Mouse (Mus musculus): ENCODE data around the gene Cdk6. TPM values are rescaled to one million over a fixed set of nuclear protein-coding genes. Genes with fewer than 3 reads are reported as not detected.

Gene Cdk6
- polyA plus RNA-seq, 1 experiment from 2014 or later, result 59.1 TPM

DNA sequence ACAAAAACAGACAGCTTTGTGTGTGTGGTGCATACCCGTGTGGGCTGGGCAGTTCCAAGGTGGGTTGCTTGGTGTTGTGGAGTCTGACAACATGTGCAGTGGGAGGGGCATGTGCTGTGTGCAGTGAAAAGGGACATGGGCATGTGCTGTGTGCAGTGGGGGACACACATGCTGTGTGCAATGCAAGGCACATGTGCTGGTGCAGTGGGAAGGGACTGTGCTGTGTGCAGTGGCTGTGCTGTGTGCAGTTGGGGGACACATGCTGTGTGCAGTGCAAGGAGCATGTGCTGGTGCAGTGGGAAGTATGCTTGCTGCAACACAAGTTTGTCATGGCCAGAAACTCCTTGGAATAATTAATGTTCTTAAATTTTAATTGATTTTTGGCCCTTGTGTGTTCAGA lies 43.8 kb downstream of the Cdk6 start:
- H3K4me2 ChIP-seq, result no peak overlapping the region
- no peak for ATAC-seq (ENCODE audit: borderline replicate concordance, extremely low read depth, low FRiP score, low TSS enrichment)
- no peaks in the 10 kb centered on the region for H3K36me3 ChIP-seq
- no peak overlapping the region for H3K9ac ChIP-seq
- H3K4me1 ChIP-seq, result peaks cover 30% of the 10 kb centered on the region
- H3K27ac ChIP-seq, result no peak overlapping the region
- H3K4me3 ChIP-seq, result no peak overlapping the region
- 55% methylated on average over 1 of the region's 1 CpGs for WGBS
- no peaks in the 10 kb centered on the region for H3K27me3 ChIP-seq
- H3K9me3 ChIP-seq, result no peaks in the 10 kb centered on the region

DNA sequence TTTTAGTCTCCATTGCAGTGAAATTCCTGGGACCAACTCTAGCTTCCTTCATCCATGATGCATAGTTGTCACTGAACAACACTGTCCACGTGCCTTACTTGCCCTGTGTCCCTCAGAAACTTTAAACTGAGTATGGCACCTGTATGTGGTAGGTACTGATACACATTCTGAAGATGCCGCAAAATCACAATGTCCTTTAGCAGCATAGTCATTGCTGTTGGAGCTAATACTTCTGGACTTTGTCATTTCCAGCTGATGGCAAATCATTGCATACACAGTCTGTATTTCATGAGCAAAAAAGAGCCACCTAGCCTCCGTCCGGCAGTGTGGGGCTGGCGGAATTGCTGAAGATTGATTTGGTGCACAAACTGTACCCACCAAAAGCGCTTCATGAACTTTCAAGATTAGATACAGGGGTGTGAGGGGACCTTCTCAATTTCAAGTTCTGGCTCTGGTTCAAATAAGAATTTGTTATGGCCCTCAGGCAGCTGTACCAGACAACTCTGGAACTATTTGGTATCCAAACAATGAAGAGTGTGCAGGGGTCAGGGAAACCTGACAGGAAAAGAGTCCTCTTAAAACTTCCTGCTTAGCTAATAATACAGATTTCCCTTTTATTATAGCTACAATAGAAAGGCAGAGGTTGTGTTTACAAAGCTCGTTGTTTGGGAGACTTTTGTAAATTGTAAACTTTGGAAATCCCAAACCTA lies 44.9 kb downstream of the Cdk6 start:
- WGBS, result 46% methylated on average over 7 of the region's 7 CpGs
- no peaks in the 10 kb centered on the region for H3K27me3 ChIP-seq
- H3K27ac ChIP-seq, result 0 out of 2 replicates have a peak overlapping the region, but pooled peaks have one; percentile 17
- ATAC-seq (ENCODE audit: borderline replicate concordance, extremely low read depth, low FRiP score, low TSS enrichment), result 0 out of 2 replicates have a peak, but pooled peaks have one; percentile 25
- H3K4me2 ChIP-seq, result no peak overlapping the region
- H3K9me3 ChIP-seq, result no peaks in the 10 kb centered on the region
- peaks cover 20% of the 10 kb centered on the region for H3K4me1 ChIP-seq
- H3K4me3 ChIP-seq, result no peak overlapping the region
- no peaks in the 10 kb centered on the region; the same call in 1 of the 2 replicates for H3K36me3 ChIP-seq
- H3K9ac ChIP-seq, result no peak overlapping the region

DNA sequence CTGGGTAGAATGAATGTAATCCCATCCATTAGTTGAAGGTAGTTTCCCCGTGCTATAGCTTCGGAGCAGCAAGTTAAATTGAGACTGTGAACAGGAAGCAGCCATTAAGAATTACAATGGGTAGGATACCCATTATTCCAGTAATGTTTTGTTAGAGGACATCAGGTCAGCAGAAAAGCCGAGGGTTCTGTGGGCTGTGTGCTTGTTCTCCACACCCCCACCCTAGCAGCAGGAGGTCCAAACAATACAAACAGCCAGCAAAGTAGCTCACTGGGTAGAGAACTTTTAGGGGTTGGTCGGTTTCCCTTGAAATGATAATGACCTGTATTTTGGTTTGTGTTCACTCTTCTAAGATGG lies 45.4 kb downstream of the Cdk6 start:
- H3K9ac ChIP-seq, result no peak overlapping the region
- peak overlapping the region; percentile 13; the same call in 1 of the 2 replicates for H3K4me2 ChIP-seq
- no peak overlapping the region for H3K4me3 ChIP-seq
- no peaks in the 10 kb centered on the region for H3K27me3 ChIP-seq
- ATAC-seq (ENCODE audit: borderline replicate concordance, extremely low read depth, low FRiP score, low TSS enrichment), result 0 out of 2 replicates have a peak, but pooled peaks have one; percentile 35
- no peak overlapping the region for H3K27ac ChIP-seq
- WGBS, result 36% methylated on average over 4 of the region's 4 CpGs
- H3K36me3 ChIP-seq, result no peaks in the 10 kb centered on the region; the same call in 1 of the 2 replicates
- no peaks in the 10 kb centered on the region for H3K9me3 ChIP-seq
- peaks cover 19% of the 10 kb centered on the region for H3K4me1 ChIP-seq

DNA sequence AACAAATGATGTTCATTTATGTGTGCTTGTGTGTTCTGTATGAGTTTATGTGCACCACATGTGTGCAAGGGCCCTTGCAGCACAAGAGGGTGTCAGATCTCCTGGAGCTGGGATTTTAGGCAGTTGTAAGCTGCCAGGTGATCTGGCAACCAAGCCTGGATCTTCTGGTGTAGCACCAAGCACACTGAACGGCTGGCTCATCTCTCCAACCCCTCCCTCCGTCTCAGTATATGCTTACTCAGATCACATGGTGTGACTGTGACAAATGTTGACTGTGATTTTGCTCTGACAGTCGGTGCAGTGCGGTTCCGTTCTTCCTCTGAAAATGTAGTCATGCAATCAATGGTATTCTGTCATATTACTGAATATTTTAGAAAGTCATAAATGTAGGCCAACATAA lies 45.9 kb downstream of the Cdk6 start:
- no peaks in the 10 kb centered on the region for H3K27me3 ChIP-seq
- no peaks in the 10 kb centered on the region; the same call in 1 of the 2 replicates for H3K36me3 ChIP-seq
- H3K27ac ChIP-seq, result 0 out of 2 replicates have a peak overlapping the region, but pooled peaks have one; percentile 10
- H3K4me2 ChIP-seq, result peak overlapping the region; percentile 13; the same call in 1 of the 2 replicates
- 32% methylated on average over 5 of the region's 5 CpGs for WGBS
- peaks cover 19% of the 10 kb centered on the region for H3K4me1 ChIP-seq
- H3K9ac ChIP-seq, result no peak overlapping the region
- no peaks in the 10 kb centered on the region for H3K9me3 ChIP-seq
- no peak for ATAC-seq (ENCODE audit: borderline replicate concordance, extremely low read depth, low FRiP score, low TSS enrichment)
- H3K4me3 ChIP-seq, result no peak overlapping the region

DNA sequence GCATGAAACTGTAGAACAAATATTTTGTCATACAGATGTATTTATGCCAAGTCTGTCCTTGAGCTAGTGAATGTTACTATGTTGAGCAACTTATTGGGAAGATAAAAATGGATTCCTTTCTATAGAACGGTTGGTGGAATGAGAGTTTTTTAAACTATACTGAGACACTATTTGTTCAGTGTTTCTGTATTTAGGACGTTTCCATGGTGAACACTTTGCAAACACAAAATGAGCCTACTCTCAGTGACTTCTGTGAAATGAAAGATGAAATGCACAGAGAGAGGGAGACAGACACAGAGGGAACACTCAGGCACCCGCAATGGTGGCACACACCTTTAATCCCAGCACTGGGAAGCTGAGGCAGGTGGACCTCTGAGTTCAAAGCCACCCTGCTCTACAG lies 51.6 kb downstream of the Cdk6 start:
- H3K36me3 ChIP-seq, result peaks cover 3% of the 10 kb centered on the region; the same call in 1 of the 2 replicates
- no peaks in the 10 kb centered on the region for H3K4me1 ChIP-seq
- no peaks in the 10 kb centered on the region for H3K9me3 ChIP-seq
- H3K4me3 ChIP-seq, result no peak overlapping the region
- H3K27ac ChIP-seq, result no peak overlapping the region
- WGBS, result 51% methylated on average over 3 of the region's 3 CpGs
- ATAC-seq (ENCODE audit: borderline replicate concordance, extremely low read depth, low FRiP score, low TSS enrichment), result no peak
- H3K9ac ChIP-seq, result no peak overlapping the region
- H3K27me3 ChIP-seq, result no peaks in the 10 kb centered on the region
- no peak overlapping the region for H3K4me2 ChIP-seq

DNA sequence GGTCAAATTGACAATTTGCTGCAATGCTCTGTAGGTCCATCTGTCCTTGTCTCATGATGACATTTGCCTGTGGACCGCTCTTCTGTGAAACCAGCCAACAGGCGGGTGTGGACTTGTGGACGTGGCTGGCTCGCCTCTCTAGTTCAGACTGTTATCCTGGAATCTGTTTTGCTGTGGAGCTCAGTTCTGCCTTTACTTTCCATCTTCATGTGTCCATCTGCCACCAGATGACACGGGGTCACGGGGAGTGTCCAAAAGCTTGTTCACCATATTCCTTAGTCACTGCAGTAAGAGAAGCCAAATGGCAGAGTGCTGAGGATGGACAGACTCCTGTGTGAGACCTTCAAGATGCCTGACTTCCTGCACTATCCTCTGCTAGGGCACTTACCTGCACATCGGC lies 52.9 kb downstream of the Cdk6 start:
- Histone ChIP-seq H3K36me3 (peaks cover 3% of the 10 kb centered on the region; the same call in 1 of the 2 replicates), H3K9me3 (no peaks in the 10 kb centered on the region), H3K4me3 (no peak overlapping the region), H3K27me3 (no peaks in the 10 kb centered on the region), H3K27ac (no peak overlapping the region), H3K9ac (no peak overlapping the region), H3K4me2 (no peak overlapping the region), H3K4me1 (no peaks in the 10 kb centered on the region)
- ATAC-seq (ENCODE audit: borderline replicate concordance, extremely low read depth, low FRiP score, low TSS enrichment), result no peak
- 88% methylated on average over 7 of the region's 7 CpGs for WGBS

DNA sequence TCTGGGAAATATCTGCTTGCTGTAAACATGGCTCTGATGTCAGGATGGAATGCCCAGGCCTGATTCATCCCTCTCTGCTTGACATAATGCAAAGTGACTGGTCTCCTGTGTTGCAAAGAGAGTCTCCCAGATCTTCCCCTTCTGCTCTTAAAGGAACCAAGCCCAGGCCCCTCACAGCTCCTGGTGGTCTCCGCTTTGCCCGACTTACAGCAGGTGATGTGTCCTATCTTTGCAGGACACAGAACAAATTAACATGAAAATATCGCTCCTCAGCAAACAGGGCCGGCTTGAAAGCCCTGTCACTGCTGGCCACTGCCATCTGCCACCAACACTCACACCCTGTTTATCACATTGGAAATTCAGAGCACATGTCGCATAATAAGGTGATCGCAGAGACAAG lies 53.7 kb downstream of the Cdk6 start:
- WGBS, result 76% methylated on average over 6 of the region's 6 CpGs
- Histone ChIP-seq H3K4me2 (no peak overlapping the region), H3K4me1 (no peaks in the 10 kb centered on the region), H3K27ac (no peak overlapping the region), H3K9ac (no peak overlapping the region), H3K27me3 (no peaks in the 10 kb centered on the region), H3K36me3 (peaks cover 3% of the 10 kb centered on the region; the same call in 1 of the 2 replicates), H3K4me3 (no peak overlapping the region), H3K9me3 (no peaks in the 10 kb centered on the region)
- no peak for ATAC-seq (ENCODE audit: borderline replicate concordance, extremely low read depth, low FRiP score, low TSS enrichment)

DNA sequence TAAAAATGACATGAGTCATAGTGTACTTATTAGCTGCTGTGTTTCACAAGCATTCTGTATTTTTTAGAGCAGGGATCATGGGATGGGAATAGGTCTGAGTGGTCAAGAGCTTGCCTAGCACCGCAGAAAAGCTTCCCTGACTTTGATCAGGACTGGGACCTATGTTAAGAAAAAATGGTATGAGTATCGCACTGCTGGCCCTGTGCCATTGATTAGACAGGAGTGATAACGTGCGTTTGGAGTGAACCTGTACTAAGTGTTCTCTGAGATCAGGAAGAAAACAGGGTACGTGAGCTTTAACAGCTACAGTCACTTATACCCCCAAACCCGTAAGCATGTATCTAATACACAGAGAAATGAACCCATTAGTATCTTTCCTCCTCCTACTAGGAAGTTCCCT lies 54.9 kb downstream of the Cdk6 start:
- Histone ChIP-seq H3K9me3 (no peaks in the 10 kb centered on the region), H3K4me1 (no peaks in the 10 kb centered on the region), H3K4me3 (no peak overlapping the region), H3K4me2 (no peak overlapping the region), H3K27ac (no peak overlapping the region), H3K27me3 (no peaks in the 10 kb centered on the region), H3K36me3 (peaks cover 3% of the 10 kb centered on the region; the same call in 1 of the 2 replicates), H3K9ac (no peak overlapping the region)
- 70% methylated on average over 6 of the region's 6 CpGs for WGBS
- no peak for ATAC-seq (ENCODE audit: borderline replicate concordance, extremely low read depth, low FRiP score, low TSS enrichment)

DNA sequence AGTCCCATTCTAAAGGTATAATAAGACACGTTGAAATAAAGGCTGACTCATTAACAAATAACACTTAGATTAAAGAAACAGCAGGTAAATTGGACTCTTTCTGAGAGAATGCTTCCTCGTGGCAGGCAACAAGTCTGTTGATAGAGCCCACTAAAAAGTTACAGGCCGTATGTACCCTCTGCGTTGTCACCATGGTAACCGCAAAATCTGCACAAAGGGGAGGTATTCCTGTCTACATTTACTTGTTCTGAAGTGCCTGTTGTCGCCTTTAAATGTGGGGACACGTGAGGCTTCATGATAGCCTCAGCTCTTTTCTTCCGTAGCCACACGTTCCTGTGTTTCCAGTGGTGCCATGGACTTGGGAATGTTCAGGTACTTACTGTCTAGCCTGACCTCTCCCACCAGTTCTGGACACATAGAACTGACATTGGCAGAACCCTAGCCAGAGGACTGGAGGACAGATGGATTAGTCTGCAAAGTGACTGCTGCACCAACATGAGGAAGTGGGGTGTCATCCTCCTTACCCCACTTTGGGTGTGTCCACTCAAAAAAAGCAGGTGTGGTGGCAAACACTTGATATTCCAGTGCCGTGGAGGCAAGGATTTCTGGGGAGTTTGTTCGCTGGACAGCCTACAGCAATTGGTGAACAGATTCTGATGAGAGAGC lies 55.8 kb downstream of the Cdk6 start:
- peaks cover 3% of the 10 kb centered on the region; the same call in 1 of the 2 replicates for H3K36me3 ChIP-seq
- ATAC-seq (ENCODE audit: borderline replicate concordance, extremely low read depth, low FRiP score, low TSS enrichment), result no peak
- no peak overlapping the region for H3K9ac ChIP-seq
- H3K4me3 ChIP-seq, result no peak overlapping the region
- no peak overlapping the region for H3K4me2 ChIP-seq
- no peaks in the 10 kb centered on the region for H3K9me3 ChIP-seq
- 68% methylated on average over 11 of the region's 11 CpGs for WGBS
- H3K27ac ChIP-seq, result no peak overlapping the region
- H3K4me1 ChIP-seq, result no peaks in the 10 kb centered on the region
- no peaks in the 10 kb centered on the region for H3K27me3 ChIP-seq

DNA sequence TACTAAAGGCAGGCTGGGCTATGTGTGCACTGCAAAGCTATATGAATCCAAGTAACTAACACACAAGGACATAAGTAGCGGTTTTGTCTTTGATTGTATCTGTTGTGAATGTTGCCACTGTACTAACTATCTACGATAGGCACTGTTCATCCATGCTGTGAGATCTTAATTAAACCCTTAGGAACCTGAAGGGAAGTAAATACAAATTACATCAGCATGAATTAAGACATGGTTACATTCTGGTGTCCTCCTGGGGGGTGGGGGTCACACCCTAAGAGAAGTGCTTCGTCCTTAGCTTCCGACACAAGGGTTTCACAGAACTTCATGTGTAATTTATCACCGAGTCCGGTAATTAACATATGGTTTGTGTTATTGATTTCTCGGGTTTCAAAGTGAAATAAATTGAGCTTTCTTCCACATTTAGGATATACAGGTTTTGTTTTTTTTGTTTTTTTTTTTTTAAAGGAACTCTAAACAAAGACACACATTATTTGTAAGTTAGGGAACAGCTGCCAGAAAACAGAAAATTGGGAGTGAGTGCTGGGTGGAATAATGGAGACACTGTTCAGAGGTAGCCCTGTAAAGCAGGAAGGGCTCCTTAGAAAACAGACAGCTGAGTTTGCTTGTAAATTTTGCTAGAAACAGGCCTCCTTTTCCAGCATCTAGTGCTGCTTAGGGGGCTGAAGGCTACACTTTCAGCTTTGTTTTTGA lies 58.7 kb downstream of the Cdk6 start:
- H3K4me3 ChIP-seq, result no peak overlapping the region
- H3K9ac ChIP-seq, result no peak overlapping the region
- no peaks in the 10 kb centered on the region for H3K27me3 ChIP-seq
- no peak for ATAC-seq (ENCODE audit: borderline replicate concordance, extremely low read depth, low FRiP score, low TSS enrichment)
- H3K27ac ChIP-seq, result no peak overlapping the region
- WGBS, result 81% methylated on average over 7 of the region's 7 CpGs
- H3K36me3 ChIP-seq, result peaks cover 2% of the 10 kb centered on the region; the same call in 1 of the 2 replicates
- H3K4me2 ChIP-seq, result no peak overlapping the region
- no peaks in the 10 kb centered on the region for H3K4me1 ChIP-seq
- H3K9me3 ChIP-seq, result no peaks in the 10 kb centered on the region

DNA sequence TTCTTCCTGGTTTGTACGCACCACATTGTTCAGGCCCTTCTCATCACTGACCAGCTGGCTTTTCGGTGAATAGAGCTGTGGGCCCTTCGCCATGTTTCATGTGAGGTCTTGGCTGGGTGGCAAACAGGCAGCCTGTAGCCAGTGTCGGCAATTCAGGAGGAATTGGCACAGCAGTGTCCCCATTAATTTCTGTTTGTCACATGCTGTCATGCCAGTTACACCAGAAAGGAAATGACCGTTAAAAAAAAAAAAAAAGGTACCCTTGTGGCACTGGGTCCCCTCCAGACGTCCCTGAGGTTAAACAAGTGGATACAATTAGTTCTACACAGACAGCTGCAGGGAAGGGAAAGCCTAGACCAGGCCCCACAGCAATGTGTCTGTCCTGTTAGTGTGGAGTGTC lies 63.8 kb downstream of the Cdk6 start:
- 62% methylated on average over 6 of the region's 6 CpGs for WGBS
- Histone ChIP-seq H3K36me3 (no peaks in the 10 kb centered on the region), H3K4me2 (no peak overlapping the region), H3K9ac (no peak overlapping the region), H3K27ac (no peak overlapping the region), H3K4me1 (no peaks in the 10 kb centered on the region), H3K27me3 (no peaks in the 10 kb centered on the region), H3K4me3 (no peak overlapping the region), H3K9me3 (no peaks in the 10 kb centered on the region)
- ATAC-seq (ENCODE audit: borderline replicate concordance, extremely low read depth, low FRiP score, low TSS enrichment), result no peak

DNA sequence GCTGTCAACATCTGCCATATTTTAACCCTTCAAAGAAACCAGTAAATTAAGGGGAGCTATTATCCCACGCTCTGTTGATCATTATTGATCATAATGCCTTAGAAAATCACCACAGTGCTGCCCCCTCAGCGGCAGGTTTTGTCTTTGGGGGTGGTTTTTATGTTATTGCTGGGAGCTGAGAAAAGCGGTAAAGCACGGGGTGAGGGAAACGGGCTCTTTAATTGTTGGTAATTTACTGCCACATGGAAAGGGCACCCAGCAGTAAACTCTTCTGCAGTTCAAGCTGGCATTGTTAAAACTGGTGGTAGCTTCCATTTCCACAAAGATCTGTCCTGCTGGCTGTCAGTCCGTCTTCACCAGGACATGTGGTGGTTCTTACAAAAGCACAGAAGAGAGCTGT lies 64.2 kb downstream of the Cdk6 start:
- Histone ChIP-seq H3K4me2 (no peak overlapping the region), H3K27ac (no peak overlapping the region), H3K9ac (no peak overlapping the region), H3K4me3 (no peak overlapping the region), H3K27me3 (no peaks in the 10 kb centered on the region), H3K36me3 (no peaks in the 10 kb centered on the region), H3K9me3 (no peaks in the 10 kb centered on the region), H3K4me1 (no peaks in the 10 kb centered on the region)
- 81% methylated on average over 6 of the region's 6 CpGs for WGBS
- ATAC-seq (ENCODE audit: borderline replicate concordance, extremely low read depth, low FRiP score, low TSS enrichment), result no peak
